Mouse (Mus musculus) C2C12 (cell line): ENCODE measurements around the gene Hvcn1. TPM values are rescaled to one million over a fixed set of nuclear protein-coding genes. Genes with fewer than 3 reads are reported as not detected.

ENCODE experiments used
- H3K27me3 ChIP-seq: one replicate; pipeline ENCODE4 v1.6.1; 2011; ENCODE audit not compliant: control insufficient read depth, insufficient read depth, insufficient read length
- H3K36me3 ChIP-seq: one replicate; pipeline ENCODE4 v1.6.1; 2011; ENCODE audit not compliant: control insufficient read depth, insufficient read depth
- H3K4me3 ChIP-seq: one replicate; pipeline ENCODE4 v1.5.1; 2011; ENCODE audit warnings: mild to moderate bottlenecking, control low read depth; ENCODE audit not compliant: poor library complexity, insufficient read depth, severe bottlenecking
- H3K79me2 ChIP-seq: one replicate; pipeline ENCODE4 v1.6.1; 2011; ENCODE audit not compliant: control insufficient read depth, insufficient read depth
- H3K79me3 ChIP-seq: one replicate; pipeline ENCODE4 v1.6.1; 2011; ENCODE audit warnings: low read depth, control low read depth
- H3ac ChIP-seq: one replicate; pipeline ENCODE3; 2011; ENCODE audit warnings: low read depth; ENCODE audit not compliant: control insufficient read depth, insufficient read length
- CEBPB ChIP-seq: IDR thresholded peaks from one replicate; pipeline ENCODE4 v1.6.1; 2011; ENCODE audit warnings: low read depth, mild to moderate bottlenecking, control low read depth, moderate library complexity
- CTCF ChIP-seq: IDR thresholded peaks from one replicate; pipeline ENCODE4 v1.5.1; 2011; ENCODE audit not compliant: control insufficient read depth, insufficient read depth, insufficient read length
- FOSL1 ChIP-seq: IDR thresholded peaks from one replicate; pipeline ENCODE4 v1.8.0; 2011; ENCODE audit warnings: mild to moderate bottlenecking, low read length; ENCODE audit not compliant: poor library complexity, insufficient read depth, severe bottlenecking
- MAX ChIP-seq: IDR thresholded peaks from one replicate; pipeline ENCODE4 v1.6.1; 2011; ENCODE audit warnings: mild to moderate bottlenecking, control low read depth
- MYOD1 ChIP-seq: IDR thresholded peaks from one replicate; pipeline ENCODE4 v1.6.1; 2011; ENCODE audit warnings: low read depth; ENCODE audit not compliant: control insufficient read depth, insufficient read length
- MYOG ChIP-seq: IDR thresholded peaks from one replicate; pipeline ENCODE4 v1.6.1; 2011; ENCODE audit not compliant: control insufficient read depth, insufficient read length; ENCODE audit errors: extremely low read depth
- USF1 ChIP-seq: IDR thresholded peaks from one replicate; pipeline ENCODE4 v1.6.1; 2011; ENCODE audit warnings: low read depth, mild to moderate bottlenecking, control low read depth, moderate library complexity
- polyA plus RNA-seq: library from polyadenylated mRNA; unstranded; fragments of >200 nt; fragmentation: generic; extraction: Trizol; gene quantifications from one replicate; pipeline ENCODE4 v1.2.1, GENCODE M21; 2012; ENCODE audit warnings: missing spikeins

Hvcn1 gene
- polyA plus RNA-seq, 1 experiment: 0.02 TPM

GRCm38 (mm10) chr5:122246547-122247167, 40.1 kb downstream of the Hvcn1 start:
- Histone ChIP-seq H3K4me3 (no peak overlapping the region), H3K79me2 (no peaks in the 10 kb centered on the region), H3K27me3 (no peaks in the 10 kb centered on the region), H3K79me3 (no peaks in the 10 kb centered on the region), H3K36me3 (no peaks in the 10 kb centered on the region), H3ac (no peak overlapping the region)
- TF ChIP-seq CTCF (no peak), MAX (no peak), USF1 (no peak), MYOD1 (no peak), CEBPB (no peak), FOSL1 (no peak), MYOG (no peak)

- Histone ChIP-seq H3K27me3 (no peaks in the 10 kb centered on the region), H3K79me3 (no peaks in the 10 kb centered on the region), H3K36me3 (no peaks in the 10 kb centered on the region), H3K4me3 (no peak overlapping the region), H3K79me2 (no peaks in the 10 kb centered on the region), H3ac (no peak overlapping the region)
- no peak for TF ChIP-seq MYOD1
Measured at GRCm38 (mm10) chr5:122247529-122247928, 40.9 kb downstream of the Hvcn1 start.

- no peaks in the 10 kb centered on the region for H3K27me3 ChIP-seq
- H3K79me3 ChIP-seq: no peaks in the 10 kb centered on the region
- H3K79me2 ChIP-seq: no peaks in the 10 kb centered on the region
- H3ac ChIP-seq: no peak overlapping the region
- no peak overlapping the region for H3K4me3 ChIP-seq
- no peaks in the 10 kb centered on the region for H3K36me3 ChIP-seq
- TF ChIP-seq MAX (no peak), CTCF (no peak)
Measured at GRCm38 (mm10) chr5:122247934-122248333, 41.3 kb downstream of the Hvcn1 start.

- H3K79me3 ChIP-seq: no peaks in the 10 kb centered on the region
Measured at GRCm38 (mm10) chr5:122249281-122249680, 42.7 kb downstream of the Hvcn1 start.

GRCm38 (mm10) chr5:122251895-122252606, 45.4 kb downstream of the Hvcn1 start:
- TF ChIP-seq USF1 (no peak), MYOD1 (no peak), MYOG (no peak), CEBPB (no peak), MAX (no peak), FOSL1 (no peak), CTCF (no peak)
- peaks cover 5% of the 10 kb centered on the region for H3K36me3 ChIP-seq
- H3K79me3 ChIP-seq: no peaks in the 10 kb centered on the region
- H3K4me3 ChIP-seq: no peak overlapping the region
- H3K27me3 ChIP-seq: no peaks in the 10 kb centered on the region
- H3ac ChIP-seq: no peak overlapping the region
- H3K79me2 ChIP-seq: no peaks in the 10 kb centered on the region

More at GRCm38 (mm10) chr5:122249281-122249680, 42.7 kb downstream of the Hvcn1 start:
- Histone ChIP-seq H3ac (no peak overlapping the region), H3K4me3 (no peak overlapping the region), H3K27me3 (no peaks in the 10 kb centered on the region), H3K36me3 (no peaks in the 10 kb centered on the region), H3K79me2 (no peaks in the 10 kb centered on the region)
- TF ChIP-seq MYOG (no peak), CEBPB (no peak), USF1 (no peak), CTCF (no peak), MAX (no peak), MYOD1 (no peak), FOSL1 (no peak)
